Mouse (Mus musculus): ENCODE data around the gene Oxt. TPM values are rescaled to one million over a fixed set of nuclear protein-coding genes. Genes with fewer than 3 reads are reported as not detected.

The Oxt gene
- polyA plus RNA-seq, 1 experiment, result 0.32 TPM

DNA sequence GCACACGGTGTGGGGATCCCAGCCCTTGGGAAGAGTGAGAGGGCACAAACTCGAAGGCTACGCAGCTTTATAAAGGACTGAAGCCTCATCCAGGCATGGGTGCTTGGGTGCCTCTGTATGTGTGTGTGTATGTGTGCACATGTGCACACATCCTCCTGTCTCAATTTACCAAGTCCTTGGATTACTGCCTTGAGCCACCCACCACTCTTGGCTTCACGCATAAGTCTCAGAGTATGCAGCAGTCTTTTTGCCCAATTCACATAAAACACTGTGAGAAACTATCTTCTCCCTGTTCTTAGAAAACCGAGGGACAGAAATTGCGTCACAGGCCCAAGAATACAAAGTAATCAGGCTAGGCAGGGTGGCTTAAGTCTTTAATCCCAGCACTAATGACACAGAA is 10.0 kb downstream of the Oxt start:
- WGBS, result 64% methylated on average over 6 of the region's 6 CpGs
- DNase-seq (ENCODE audit: low read depth in 1 of 2, low spot score in 2 of 2), result no peak
- Histone ChIP-seq H3K27me3 (ENCODE audit: control insufficient read depth, insufficient read depth, low read length) (no peaks in the 10 kb centered on the region), H3K4me1 (ENCODE audit: control insufficient read depth, insufficient read depth, insufficient read length) (no peaks in the 10 kb centered on the region), H3K27ac (ENCODE audit: insufficient read depth, low read length) (no peak overlapping the region), H3K36me3 (ENCODE audit: control insufficient read depth, insufficient read depth, low read length) (peaks cover 5% of the 10 kb centered on the region), H3K4me3 (ENCODE audit: extremely low read depth, insufficient read depth, insufficient read length) (no peak overlapping the region)
- TF ChIP-seq CTCF (IDR thresholded peaks at IDR 0.05; ENCODE audit: extremely low read depth, insufficient read depth, insufficient read length, insufficient replicate concordance), result no peak
- TF ChIP-seq POLR2A (IDR thresholded peaks at IDR 0.05; ENCODE audit: low read depth, low read length), result no peak

DNA sequence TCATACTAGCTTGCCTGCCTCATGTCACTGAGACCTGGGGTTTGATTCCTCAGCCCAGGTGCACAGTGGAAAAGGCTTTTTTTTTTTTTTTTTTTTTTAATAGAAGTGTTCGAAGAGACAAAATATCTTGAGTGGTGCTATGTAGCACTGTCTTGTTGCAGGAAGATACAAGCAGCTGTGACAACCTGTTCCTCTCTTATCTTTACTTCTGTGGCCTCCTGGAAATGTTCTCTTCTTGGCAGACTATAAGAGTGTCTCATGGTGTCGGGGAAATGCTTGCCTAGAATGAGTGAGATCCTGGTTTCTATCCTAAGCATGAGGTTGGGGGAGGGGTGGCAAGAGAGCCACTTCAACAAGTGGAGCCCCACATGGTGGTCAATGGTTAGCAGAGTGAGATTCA is 12.4 kb downstream of the Oxt start:
- H3K4me3 ChIP-seq (ENCODE audit: extremely low read depth, insufficient read depth, insufficient read length), result no peak overlapping the region
- H3K4me1 ChIP-seq (ENCODE audit: control insufficient read depth, insufficient read depth, insufficient read length), result no peaks in the 10 kb centered on the region
- H3K27me3 ChIP-seq (ENCODE audit: control insufficient read depth, insufficient read depth, low read length), result no peaks in the 10 kb centered on the region
- WGBS, result 73% methylated on average over 2 of the region's 2 CpGs
- H3K27ac ChIP-seq (ENCODE audit: insufficient read depth, low read length), result no peak overlapping the region
- TF ChIP-seq CTCF (IDR thresholded peaks at IDR 0.05; ENCODE audit: extremely low read depth, insufficient read depth, insufficient read length, insufficient replicate concordance) (no peak), POLR2A (IDR thresholded peaks at IDR 0.05; ENCODE audit: low read depth, low read length) (no peak)
- peaks cover 10% of the 10 kb centered on the region for H3K36me3 ChIP-seq (ENCODE audit: control insufficient read depth, insufficient read depth, low read length)
- DNase-seq (ENCODE audit: low read depth in 1 of 2, low spot score in 2 of 2), result no peak

DNA sequence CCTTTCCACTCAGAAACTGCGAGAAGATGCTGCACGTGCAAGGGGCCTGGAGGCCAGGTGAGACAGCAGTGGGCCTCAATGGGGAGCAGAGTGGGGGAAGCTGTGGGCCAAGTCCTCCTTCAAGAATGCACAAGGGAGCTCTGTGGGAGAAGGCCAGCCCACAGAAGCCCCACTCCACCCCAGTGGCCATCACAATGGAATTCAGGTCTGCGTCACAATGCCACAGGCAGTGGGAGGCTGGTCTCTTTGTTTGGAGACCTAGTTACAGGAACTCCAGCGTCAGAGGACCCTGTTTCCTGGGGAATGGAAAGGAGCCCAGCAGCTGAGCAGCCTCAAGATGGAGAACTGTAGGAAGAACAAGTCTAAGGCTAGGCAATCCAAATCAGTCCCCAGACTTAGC is 13.2 kb downstream of the Oxt start:
- 79% methylated on average over 4 of the region's 4 CpGs for WGBS
- H3K27me3 ChIP-seq (ENCODE audit: control insufficient read depth, insufficient read depth, low read length), result no peaks in the 10 kb centered on the region
- DNase-seq (ENCODE audit: low read depth in 1 of 2, low spot score in 2 of 2), result no peak
- TF ChIP-seq POLR2A (IDR thresholded peaks at IDR 0.05; ENCODE audit: low read depth, low read length), result no peak
- TF ChIP-seq CTCF (IDR thresholded peaks at IDR 0.05; ENCODE audit: extremely low read depth, insufficient read depth, insufficient read length, insufficient replicate concordance), result no peak
- H3K4me1 ChIP-seq (ENCODE audit: control insufficient read depth, insufficient read depth, insufficient read length), result no peaks in the 10 kb centered on the region
- H3K27ac ChIP-seq (ENCODE audit: insufficient read depth, low read length), result no peak overlapping the region
- H3K36me3 ChIP-seq (ENCODE audit: control insufficient read depth, insufficient read depth, low read length), result peaks cover 10% of the 10 kb centered on the region
- no peak overlapping the region for H3K4me3 ChIP-seq (ENCODE audit: extremely low read depth, insufficient read depth, insufficient read length)

DNA sequence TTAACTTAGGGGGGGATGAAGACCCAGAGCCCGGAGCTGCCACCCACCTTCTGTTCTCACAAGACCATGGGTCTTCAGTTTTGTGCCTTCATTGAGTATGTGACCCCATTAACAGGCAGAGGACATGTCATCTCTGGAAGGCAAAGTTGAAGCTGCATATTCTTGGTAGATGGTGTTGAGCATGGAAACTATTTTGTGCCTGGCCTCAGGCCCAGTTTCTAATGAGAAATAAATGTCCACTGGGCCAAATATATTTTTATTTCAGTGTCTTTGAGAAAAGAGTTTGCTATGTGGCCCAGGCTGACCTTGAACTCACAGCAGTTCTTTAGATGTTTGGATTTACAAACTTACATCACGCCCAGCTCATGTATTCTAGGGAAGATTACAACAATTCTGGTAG is 13.8 kb downstream of the Oxt start:
- no peaks in the 10 kb centered on the region for H3K27me3 ChIP-seq (ENCODE audit: control insufficient read depth, insufficient read depth, low read length)
- no peaks in the 10 kb centered on the region for H3K4me1 ChIP-seq (ENCODE audit: control insufficient read depth, insufficient read depth, insufficient read length)
- peaks cover 10% of the 10 kb centered on the region for H3K36me3 ChIP-seq (ENCODE audit: control insufficient read depth, insufficient read depth, low read length)
- H3K27ac ChIP-seq (ENCODE audit: insufficient read depth, low read length), result no peak overlapping the region
- no peak for DNase-seq (ENCODE audit: low read depth in 1 of 2, low spot score in 2 of 2)
- 90% methylated on average over 2 of the region's 2 CpGs for WGBS
- TF ChIP-seq POLR2A (IDR thresholded peaks at IDR 0.05; ENCODE audit: low read depth, low read length), result no peak
- TF ChIP-seq CTCF (IDR thresholded peaks at IDR 0.05; ENCODE audit: extremely low read depth, insufficient read depth, insufficient read length, insufficient replicate concordance), result no peak
- H3K4me3 ChIP-seq (ENCODE audit: extremely low read depth, insufficient read depth, insufficient read length), result no peak overlapping the region

DNA sequence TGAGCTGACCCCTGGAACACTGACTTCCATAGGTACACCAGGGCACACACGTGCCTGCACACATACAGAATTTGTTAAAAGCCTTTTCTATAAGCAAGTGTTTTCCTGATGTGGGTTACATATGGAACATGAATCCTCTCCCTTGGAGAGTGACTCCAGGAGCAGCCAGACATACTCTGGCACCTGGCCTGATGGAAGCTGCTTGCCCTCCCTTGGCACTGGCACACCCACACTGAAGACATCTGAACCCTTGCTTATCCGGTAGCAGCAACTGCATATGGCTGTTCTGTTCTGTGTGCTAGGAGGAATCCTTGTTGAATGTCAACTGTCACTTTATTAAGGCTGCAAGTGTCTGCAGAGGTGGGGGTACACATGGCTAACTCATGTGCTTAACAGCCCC is 15.0 kb downstream of the Oxt start:
- TF ChIP-seq POLR2A (IDR thresholded peaks at IDR 0.05; ENCODE audit: low read depth, low read length) (no peak), CTCF (IDR thresholded peaks at IDR 0.05; ENCODE audit: extremely low read depth, insufficient read depth, insufficient read length, insufficient replicate concordance) (no peak)
- H3K27ac ChIP-seq (ENCODE audit: insufficient read depth, low read length), result no peak overlapping the region
- WGBS, result 90% methylated on average over 2 of the region's 2 CpGs
- no peaks in the 10 kb centered on the region for H3K4me1 ChIP-seq (ENCODE audit: control insufficient read depth, insufficient read depth, insufficient read length)
- no peaks in the 10 kb centered on the region for H3K27me3 ChIP-seq (ENCODE audit: control insufficient read depth, insufficient read depth, low read length)
- no peak overlapping the region for H3K4me3 ChIP-seq (ENCODE audit: extremely low read depth, insufficient read depth, insufficient read length)
- H3K36me3 ChIP-seq (ENCODE audit: control insufficient read depth, insufficient read depth, low read length), result peaks cover 12% of the 10 kb centered on the region
- no peak for DNase-seq (ENCODE audit: low read depth in 1 of 2, low spot score in 2 of 2)

DNA sequence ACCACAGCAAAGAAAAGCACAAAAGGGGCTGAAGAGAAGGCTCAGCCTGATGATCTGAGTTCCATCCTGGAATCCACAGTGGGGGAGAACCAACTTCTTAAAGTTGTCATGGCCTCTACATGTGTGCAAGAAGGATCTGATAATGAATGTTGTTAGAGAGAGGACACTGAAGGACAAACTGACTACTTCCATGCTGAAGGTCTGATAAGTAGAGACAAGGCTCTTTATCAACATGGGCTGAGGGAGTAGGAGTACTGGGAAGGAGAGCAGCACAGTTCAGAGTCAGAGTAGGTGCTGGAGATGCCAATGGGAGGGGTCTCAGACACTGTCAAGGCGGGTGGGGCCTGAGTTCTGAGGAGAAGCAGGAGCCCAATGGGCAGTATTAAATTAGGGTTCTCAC is 19.6 kb downstream of the Oxt start:
- WGBS, result 91% methylated on average over 1 of the region's 1 CpGs
- Histone ChIP-seq H3K36me3 (ENCODE audit: control insufficient read depth, insufficient read depth, low read length) (peaks cover 16% of the 10 kb centered on the region), H3K4me3 (ENCODE audit: extremely low read depth, insufficient read depth, insufficient read length) (no peak overlapping the region), H3K27ac (ENCODE audit: insufficient read depth, low read length) (no peak overlapping the region), H3K4me1 (ENCODE audit: control insufficient read depth, insufficient read depth, insufficient read length) (no peaks in the 10 kb centered on the region), H3K27me3 (ENCODE audit: control insufficient read depth, insufficient read depth, low read length) (no peaks in the 10 kb centered on the region)
- TF ChIP-seq CTCF (IDR thresholded peaks at IDR 0.05; ENCODE audit: extremely low read depth, insufficient read depth, insufficient read length, insufficient replicate concordance) (no peak), POLR2A (IDR thresholded peaks at IDR 0.05; ENCODE audit: low read depth, low read length) (no peak)
- DNase-seq (ENCODE audit: low read depth in 1 of 2, low spot score in 2 of 2), result no peak

DNA sequence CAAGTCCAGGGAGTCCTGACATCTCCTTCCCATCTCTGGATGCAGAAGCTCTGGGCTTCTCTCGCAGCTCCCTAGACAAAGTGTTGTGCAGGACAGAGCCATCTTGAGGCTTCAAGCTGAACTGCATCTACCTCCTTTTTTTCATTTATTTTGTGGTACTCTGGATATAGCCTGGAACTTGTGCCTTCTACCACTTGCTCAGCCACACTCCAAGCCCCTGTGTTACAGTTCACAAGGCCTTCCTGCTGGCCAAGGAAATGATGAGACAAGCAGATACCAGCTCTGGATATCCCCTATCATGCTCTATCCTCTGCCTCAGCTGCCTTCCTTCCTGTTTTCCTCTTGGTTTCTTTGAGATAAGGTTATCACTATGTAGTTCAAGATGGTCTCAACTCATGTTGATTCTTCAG is 21.6 kb downstream of the Oxt start:
- WGBS, result 46% methylated on average over 1 of the region's 1 CpGs
- no peak for DNase-seq (ENCODE audit: low read depth in 1 of 2, low spot score in 2 of 2)
- no peak overlapping the region for H3K27ac ChIP-seq (ENCODE audit: insufficient read depth, low read length)
- no peak overlapping the region for H3K4me3 ChIP-seq (ENCODE audit: extremely low read depth, insufficient read depth, insufficient read length)
- TF ChIP-seq POLR2A (IDR thresholded peaks at IDR 0.05; ENCODE audit: low read depth, low read length) (no peak), CTCF (IDR thresholded peaks at IDR 0.05; ENCODE audit: extremely low read depth, insufficient read depth, insufficient read length, insufficient replicate concordance) (peak; percentile 17; the same call in 1 of the 2 replicates)
- peaks cover 9% of the 10 kb centered on the region for H3K36me3 ChIP-seq (ENCODE audit: control insufficient read depth, insufficient read depth, low read length)
- H3K4me1 ChIP-seq (ENCODE audit: control insufficient read depth, insufficient read depth, insufficient read length), result no peaks in the 10 kb centered on the region
- no peaks in the 10 kb centered on the region for H3K27me3 ChIP-seq (ENCODE audit: control insufficient read depth, insufficient read depth, low read length)
